Mouse (Mus musculus) kidney, postnatal 10 days (tissue): ENCODE data around the gene Cux1.

ENCODE experiments used
- DNase-seq: peaks from one replicate; pipeline ENCODE4 v3.0.0; 2021; ENCODE audit warnings: mixed read lengths

Gene Cux1

DNA sequence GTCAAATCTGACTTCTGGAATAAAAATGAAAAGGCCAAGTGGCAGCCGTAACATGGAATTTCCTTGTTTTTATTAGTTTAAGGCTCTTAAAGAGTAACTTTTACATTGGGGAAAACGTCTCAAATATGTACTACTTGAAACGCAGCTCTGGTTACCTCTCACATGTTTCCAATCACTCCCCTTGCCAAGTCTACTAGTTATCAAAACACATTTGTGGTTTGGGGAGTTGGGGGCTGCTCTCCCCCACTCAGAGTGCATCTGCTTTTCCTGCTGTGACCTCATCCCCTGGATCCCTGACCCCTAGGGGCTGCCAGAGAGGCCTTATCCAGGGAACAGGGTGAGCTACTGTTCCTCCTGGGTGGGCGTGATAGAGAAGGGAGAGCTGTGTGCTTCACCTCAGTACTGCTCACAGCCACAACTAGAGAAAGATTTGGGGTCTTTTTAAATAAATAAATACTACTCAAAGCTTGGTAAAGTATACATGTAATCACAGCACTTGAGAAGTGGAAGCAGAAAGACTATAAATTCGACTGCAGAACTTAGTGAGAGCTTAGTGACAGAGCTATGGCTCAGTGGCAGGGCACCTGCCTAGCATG lies 64.7 kb downstream of the Cux1 start:
- DNase-seq: peak; percentile 26

DNA sequence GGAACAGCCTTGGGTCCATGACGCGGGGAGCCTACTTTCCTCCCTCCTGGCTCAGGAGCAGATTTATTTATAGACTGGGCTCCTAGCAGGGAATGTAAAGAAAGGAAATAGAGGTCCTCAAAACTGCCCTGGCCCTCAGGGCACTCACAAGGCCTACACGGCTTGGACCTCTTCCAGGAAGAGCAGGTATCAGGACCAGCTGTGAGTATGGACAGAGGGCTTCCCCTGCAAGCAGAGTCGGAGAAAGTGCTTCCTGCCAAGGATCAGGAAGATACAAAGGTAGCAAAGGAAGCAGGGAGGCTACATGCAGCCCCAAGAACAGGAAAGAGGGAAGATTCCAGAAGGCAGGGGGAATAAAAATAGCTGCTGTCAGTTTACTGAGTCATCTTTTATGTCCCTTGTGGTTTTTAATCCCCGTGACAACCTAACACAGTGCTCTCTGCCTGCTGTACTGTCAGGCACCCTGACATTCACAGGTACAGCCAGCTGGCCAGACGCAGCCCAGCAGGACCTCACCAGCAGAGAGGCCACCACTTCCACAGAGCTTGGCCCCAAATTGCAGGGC lies 66.9 kb downstream of the Cux1 start:
- DNase-seq: peak; percentile 41

DNA sequence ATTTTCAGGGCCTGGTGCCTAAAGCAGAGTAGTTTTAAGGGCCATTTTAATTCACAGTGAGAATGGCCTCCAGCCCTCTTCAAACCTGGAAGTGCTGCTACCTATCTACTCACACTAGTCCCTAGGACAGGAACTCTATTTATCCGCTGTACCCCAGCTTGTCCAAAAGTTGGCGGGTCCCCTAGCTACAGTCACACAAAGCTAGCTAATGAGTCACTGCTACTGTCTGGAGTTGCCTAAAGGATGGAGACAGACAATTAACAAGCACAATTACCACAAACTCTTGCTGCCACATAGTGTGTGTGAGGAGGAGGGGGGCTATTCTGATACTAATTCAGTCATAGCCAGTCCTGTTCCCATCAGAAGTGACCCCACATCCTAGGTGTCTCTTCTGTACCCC lies 68.0 kb downstream of the Cux1 start:
- DNase-seq: no peak

DNA sequence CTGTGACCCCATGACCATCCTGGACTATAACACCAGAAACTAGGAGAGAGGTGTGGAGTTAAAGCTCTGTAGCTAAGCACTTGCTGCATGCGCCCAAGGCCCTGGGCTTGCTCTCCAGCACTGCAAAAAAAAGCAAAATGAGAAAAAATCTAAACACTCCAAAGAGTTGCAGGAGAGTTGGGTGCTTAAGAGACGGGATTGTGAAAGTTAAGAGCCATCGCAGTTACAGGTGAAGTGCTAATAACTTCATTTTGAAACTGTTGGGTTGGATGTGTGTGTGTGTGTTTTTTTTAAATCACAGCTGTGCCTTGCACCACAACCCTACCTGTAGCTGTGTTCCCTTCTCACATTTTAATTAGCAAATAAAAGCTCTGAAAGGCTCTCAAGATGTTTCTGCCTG lies 68.5 kb downstream of the Cux1 start:
- DNase-seq: no peak

DNA sequence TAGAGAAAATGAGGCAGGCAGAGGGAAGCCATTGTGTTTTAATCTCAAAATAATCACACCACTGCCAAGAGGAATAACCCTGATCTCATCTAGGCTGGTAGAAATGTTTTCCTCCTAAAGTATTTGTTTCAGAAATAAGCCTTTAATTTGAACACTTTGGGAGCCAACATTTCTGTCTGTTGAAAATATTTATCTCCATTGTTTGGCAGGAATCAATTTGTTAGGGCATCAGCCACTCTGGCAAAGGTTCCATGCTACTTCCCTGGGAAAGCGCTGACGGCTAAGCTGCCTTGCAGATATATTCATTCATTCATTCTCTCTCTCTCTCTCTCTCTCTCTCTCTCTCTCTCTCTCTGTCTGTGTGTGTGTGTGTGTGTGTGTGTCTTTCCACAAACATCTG lies 70.0 kb downstream of the Cux1 start:
- no peak for DNase-seq

DNA sequence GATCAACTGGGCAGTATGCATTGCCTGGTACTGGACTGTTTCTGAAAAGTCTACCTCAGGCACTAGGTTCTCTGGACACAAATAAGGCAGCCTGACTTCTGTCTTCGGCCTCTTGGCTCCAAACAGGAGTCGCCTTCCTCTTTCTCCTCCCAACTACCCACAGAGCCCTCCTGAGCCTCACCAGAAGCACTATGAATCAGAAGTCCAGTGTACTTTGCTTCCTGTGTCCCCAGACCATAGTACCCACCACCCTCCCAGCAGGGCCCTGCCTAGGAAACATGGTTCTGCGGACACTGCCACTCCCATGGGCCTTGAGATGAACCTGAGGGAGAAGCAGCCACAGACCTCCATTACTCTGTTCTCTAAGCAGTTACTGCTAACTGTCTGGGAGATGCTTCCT lies 71.7 kb downstream of the Cux1 start:
- no peak for DNase-seq

DNA sequence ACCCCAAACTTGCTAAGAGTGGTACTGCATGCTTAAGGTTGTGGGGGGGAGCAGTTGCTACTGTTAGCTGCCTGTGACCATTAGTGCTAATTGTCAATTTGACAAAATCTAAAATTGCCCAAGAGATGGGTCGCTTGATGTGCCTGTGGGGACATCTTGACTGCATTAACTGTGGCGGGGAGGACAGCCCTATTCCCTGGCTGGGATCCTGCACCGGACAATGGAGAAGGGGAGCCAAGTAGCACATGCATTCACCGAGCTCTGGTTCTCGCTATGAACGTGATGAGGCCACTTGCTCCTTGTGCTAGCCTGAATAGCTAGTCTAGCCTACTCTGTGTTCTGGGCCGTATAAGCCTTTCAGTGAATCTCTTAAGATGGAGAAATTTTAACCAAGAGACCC lies 72.4 kb downstream of the Cux1 start:
- DNase-seq: no peak

DNA sequence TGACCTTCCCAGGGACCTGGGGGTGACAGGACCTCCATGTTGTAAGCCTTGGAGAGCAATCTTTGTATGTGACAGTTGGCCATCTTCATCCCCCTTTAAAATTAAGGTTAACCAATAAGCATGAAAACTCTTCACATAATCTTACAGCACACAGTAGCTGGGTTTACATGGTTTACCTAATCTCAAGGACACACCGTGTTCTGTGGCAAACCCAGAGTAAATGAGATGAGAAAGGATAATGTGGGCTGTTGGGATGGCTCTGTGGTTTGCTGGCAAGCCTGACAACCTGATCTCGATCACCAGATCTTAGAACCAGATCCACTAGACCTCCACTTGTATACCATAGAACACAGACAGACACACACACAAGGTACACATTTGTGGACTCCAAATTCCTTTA lies 73.0 kb downstream of the Cux1 start:
- no peak for DNase-seq

DNA sequence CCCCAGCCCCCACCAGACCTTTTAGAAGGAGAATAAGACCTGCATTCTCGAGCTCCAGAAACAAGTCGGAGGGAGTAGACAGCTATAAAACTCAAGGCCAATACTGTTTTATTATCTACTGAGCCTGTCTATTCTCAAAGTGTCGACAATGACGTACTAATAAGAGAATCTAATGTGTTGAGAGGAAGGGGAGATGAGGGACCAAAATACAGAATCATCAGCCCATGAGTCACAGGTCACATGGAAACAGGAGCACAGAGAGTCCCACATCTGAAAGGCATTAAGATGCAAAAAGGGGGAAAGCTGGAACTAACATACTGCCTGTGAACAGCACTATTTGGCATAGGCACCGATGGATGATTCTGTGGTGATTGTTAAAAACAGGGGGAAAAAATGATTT lies 77.8 kb downstream of the Cux1 start:
- DNase-seq: no peak

DNA sequence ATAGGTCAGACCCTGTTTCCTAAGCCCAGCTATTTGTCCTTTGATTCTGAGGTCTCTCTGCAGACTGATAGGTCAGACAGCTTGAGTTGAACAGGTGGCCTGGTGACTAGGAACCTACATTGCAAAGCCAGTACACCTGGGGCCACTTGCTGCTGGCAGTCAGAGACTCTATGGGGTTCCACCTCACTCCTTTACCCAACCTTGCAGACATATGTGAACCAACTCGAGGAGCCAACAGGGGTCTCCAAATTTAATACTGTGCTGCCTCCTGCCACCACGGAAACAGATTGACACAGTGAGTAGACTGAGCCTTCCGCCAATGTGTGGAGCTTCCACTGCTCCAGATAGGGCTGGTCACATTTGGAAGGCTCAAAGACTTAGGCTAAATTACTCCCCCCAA lies 78.6 kb downstream of the Cux1 start:
- DNase-seq: no peak

DNA sequence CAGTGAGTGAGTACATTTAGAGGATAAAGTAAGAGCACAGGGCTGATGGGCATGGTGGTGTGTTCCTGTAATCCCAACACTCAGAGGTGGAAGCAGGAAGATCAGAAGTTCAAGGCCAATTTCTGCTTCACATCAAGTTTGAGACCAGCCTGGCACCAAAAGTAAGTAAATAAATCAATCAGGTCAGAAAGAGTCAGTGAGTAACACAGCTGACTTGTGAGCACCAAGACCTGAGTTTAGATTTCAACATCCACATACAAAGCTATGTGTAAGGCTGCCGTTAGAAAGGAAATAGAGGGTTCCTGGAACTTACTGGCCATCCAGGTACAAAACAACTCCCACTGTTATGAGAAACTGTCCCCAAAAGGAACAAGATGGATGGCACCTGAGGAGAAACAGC lies 79.1 kb downstream of the Cux1 start:
- DNase-seq: no peak

DNA sequence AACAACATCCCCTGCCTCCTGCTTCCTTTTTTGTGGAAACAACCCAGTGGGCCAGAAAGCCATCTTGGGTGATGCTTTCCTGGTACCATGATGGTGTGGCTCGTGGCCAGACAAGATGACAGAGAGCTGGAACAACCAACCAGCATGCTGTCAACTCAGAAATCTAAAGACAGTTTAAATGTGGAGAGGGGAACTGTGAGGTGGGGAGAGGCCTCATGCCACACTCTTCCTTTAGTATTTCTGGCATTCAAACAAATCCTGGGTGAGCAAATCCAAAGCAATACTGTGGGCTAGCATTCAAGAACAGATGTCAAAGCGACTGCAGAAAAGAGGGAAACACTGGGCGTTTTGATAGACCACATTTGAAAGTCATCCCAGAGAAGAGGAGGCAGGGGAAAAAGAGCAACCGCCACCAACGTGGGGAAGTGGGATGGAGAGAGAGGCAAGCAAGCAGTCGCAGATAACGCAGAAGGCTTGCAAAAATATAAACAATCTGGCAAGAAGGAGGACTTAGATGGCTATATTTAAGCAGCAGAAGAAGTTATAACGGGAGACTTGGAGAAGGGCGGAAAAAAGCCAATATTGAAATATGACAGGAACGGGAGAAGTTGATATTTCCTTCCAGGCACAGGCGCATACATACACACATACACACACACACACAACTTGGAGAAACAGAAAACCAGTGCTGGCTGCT lies 79.7 kb downstream of the Cux1 start:
- no peak for DNase-seq

DNA sequence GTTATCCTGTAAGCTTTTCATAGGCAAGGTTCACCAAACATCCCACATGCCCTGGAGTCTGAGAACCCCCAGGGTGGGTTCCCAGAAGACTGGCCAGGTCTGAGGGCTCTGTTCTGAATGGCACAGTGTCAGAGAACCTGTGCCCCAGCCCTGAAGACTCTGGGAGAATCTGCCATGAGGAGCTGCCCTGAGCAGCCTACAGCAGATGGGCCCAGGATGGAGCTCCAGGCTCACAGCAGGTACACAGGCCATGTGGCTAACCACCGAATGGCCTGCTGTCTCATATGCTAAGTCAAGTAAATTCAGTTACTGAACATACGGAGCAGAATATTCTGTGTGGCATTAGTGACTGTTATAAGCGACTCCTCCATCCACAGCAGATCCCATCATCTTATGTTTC lies 80.9 kb downstream of the Cux1 start:
- no peak for DNase-seq

DNA sequence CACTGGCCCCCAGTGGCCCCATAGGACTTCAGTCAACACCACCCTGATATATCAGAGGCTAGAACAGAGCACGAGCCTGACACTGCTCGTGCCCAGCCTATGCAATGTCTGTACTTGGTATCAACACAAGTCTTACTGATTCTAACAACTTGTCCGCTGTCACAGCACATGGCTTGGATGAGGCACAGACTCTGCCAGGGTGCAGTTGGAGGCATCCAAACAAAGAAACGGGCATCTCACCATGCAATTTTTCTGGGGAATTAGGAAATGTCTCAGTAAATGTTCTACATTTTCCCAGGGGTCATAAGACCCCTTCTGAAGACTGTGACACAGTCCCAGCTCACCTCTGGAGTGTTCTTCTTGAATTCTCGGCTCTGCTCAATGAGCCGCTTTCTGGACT lies 81.9 kb downstream of the Cux1 start:
- no peak for DNase-seq

DNA sequence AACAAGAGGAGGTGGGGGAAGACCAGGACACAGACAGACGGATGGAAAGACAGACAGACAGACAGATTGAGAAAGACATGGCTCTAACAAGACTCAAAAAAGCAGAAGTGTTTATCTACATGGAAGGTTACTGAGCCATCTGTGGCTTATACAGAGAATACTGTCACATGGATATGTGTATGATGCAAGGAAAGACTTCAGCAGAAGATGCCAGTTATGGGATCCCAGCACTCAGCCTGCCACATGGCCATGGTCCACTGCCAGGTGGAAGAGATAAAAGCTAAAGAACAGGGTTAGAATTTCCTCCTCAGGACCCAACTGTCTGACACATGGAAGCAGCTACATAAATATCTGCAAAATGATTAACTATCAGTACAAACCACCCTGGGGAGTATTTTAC lies 84.9 kb downstream of the Cux1 start:
- DNase-seq: no peak

DNA sequence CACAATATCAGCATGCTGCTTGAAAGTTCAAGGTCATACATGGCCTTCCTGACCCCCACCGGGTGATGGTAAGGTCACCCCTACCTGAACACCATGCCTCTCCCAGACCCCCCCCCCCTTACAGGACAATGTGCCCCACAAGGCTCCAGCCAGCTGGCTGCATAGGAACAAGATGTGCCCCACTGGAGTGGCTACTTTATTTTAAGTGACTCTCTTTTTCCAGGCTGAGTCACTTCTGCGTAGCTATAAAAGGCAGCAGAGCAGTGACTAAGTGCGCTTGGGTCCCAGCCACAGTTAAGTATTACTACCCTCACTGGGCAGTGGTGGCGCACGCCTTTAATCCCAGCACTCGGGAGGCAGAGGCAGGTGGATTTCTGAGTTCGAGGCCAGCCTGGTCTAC lies 86.7 kb downstream of the Cux1 start:
- DNase-seq: peak; percentile 20

DNA sequence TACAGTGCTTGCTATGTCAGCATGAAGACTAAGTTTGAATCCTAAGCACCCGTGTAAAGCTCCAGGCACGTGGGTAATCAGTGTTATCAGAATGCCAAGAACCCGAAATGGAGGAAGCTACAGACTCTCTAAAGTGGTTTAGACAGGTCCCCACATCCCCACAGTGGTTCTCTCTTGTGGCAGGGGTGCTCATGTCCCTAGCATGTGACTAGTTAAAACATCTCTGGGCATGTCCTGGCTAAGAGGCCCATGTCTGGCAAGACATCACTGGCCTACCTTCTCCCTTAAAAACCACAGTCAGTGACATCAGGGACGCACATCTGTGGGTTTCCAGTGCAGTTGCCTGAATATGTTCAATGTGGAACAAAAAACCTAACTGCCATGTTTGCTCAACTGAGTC lies 87.5 kb downstream of the Cux1 start:
- no peak for DNase-seq

DNA sequence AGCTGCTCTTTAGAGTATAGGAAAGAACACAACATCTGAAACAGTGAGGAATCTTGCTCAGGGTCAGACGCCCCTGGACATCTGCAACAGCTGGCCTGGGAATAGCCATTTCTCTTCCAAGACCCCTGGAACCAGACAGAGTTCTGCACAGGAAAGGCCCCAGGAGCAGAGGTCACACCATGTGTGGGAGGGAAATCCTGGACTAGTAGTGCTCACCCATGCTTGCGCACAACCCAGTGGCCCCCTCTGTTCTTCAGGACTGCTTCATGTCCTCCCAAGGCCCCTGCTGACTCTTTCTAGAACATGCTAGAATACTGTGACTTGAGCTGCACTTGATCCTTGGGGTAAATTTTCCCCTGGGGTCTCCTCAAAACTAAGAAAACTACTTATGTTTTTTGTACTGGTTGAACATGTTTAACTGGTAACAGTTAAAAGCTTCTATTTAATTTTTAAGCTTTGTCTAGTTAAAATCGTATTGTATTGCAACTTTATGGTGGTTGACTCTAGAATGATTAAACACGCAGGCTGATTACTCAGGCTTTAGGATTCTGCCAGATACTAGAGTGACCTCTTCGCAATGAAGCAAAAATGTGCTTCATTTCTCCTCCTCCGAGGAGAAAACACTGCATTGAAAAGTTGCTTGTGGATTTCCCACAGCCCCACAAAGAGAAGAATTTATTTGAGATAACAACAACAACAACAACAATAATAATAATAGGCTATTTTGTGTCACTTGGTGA lies 88.1 kb downstream of the Cux1 start:
- DNase-seq: peak; percentile 50

DNA sequence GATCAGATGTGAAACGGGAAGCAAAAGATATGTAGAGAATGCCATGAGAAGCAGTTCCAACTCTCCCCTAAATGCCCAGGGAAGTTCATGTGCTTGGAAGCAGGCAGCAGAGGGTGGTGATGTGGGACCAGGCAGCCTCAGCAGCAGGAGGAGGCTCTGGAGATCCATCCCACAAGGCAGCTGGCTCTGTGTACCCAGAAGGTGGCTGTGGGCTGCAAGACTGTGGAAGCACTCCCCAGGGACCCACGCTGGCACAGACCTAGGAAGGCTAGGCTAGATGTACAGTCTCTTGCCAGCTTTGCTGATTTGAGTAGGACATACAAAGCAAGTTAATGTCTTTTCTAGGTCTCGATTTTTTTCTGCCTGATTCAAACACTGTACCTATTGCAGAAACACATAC lies 91.0 kb downstream of the Cux1 start:
- DNase-seq: peak; percentile 27

DNA sequence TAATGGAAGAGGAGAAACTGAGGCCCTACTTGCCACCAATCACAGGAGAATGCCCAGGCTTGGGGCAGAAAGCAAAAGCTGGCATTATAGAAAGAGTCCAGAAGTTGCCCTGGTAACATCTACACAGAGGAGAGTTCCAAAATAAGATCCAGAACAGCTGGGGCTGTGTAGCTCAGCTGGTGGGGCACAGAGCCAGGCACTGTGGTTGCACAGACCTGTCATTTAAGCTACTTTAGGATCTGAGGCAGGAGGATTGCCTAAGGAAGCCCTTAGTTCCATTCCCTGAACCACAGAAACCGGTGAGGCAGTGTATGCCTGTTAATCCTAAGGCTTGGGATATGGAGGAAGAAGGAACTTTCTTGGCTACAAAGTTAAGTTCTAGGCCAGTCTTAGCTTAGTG lies 92.1 kb downstream of the Cux1 start:
- DNase-seq: no peak

DNA sequence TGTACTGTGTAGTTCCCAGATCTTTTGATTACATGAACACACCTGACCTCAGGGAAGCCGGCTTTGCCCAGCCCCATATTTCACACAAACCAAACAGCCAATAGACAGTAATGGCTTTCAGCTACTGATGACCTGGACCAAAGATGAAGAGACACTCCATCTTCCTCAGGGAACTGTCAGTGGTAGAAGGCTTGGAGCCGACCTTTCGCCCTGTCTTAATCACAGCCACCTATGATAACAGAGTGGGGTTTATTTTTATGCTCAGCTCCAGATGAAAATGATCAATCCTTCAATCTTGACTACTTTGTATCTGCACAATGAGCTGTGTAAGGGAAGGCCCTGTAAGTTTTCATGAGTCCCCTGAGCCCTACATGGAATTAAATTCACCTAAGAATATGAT lies 93.2 kb downstream of the Cux1 start:
- DNase-seq: no peak

DNA sequence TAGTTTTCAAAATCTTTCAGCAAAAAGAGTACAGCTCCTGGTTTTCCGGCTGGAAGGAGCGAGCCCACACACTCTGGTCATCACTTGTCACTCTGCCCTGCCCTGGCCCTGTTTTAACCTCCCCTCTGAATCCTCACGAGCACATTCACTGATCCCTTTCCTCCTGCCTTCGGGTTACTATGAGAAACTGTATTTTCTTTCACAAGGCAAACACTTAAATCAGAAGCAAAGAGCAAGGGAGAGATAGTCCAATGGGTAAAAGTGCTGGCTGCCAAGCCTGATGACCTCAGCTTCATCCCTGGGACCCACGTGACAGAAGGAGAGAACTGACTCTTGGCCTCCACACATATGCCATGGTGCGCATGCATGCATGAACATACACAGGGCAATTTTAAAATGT lies 94.0 kb downstream of the Cux1 start:
- DNase-seq: peak; percentile 49

DNA sequence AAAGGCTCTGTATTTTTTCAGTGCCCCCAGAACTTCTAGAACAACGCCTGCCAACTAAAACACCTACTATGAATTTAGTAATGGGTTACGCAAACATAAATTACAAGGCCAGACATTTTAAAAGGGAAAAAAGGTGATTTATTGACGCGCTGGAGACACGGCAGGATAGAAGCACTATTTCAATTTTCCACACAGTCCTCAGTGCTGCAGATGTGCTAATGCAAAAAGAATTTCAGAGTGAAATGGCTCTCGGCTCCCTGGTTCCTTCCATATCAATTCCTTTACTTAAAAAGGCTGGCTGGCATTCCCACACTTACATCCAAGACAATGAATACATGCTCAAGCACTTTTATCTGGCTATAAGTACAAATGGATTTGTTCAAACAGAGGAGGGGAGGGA lies 94.4 kb downstream of the Cux1 start:
- DNase-seq: no peak
